Mouse (Mus musculus) heart, embryonic 13.5 days (tissue): Measurements from ENCODE around the gene 2210016F16Rik. TPM values are rescaled to one million over a fixed set of nuclear protein-coding genes. Genes with fewer than 3 reads are reported as not detected.

Source experiments
- ATAC-seq: fragments of 200-750 bp; cut with Nextera tagmentation; 2 replicates; pipeline ENCODE4 v1.8.0; 2017; ENCODE audit warnings: moderate TSS enrichment; ENCODE audit not compliant: insufficient number of reproducible peaks, low FRiP score, low TSS enrichment; ENCODE audit errors: extremely low read depth
- H3K27ac ChIP-seq: fragments of 300-500 bp; sonication (generic); replicated peaks from 2 replicates; pipeline ENCODE4 v1.5.1; 2015; ENCODE audit warnings: moderate library complexity, mild to moderate bottlenecking, inconsistent platforms
- H3K27me3 ChIP-seq: fragments of 300-500 bp; sonication (generic); replicated peaks from 2 replicates; pipeline ENCODE4 v1.6.1; 2015; ENCODE audit warnings: mild to moderate bottlenecking, inconsistent platforms
- H3K36me3 ChIP-seq: fragments of 300-500 bp; sonication (generic); 2 replicates; pipeline ENCODE4 v1.6.1; 2015; ENCODE audit warnings: mild to moderate bottlenecking, inconsistent platforms
- H3K4me1 ChIP-seq: fragments of 300-500 bp; sonication (generic); 2 replicates; pipeline ENCODE4 v1.6.1; 2015; ENCODE audit warnings: inconsistent platforms
- H3K4me2 ChIP-seq: fragments of 300-500 bp; sonication (generic); 2 replicates; pipeline ENCODE4 v1.6.1; 2015; ENCODE audit warnings: inconsistent platforms, mild to moderate bottlenecking, moderate library complexity
- H3K4me3 ChIP-seq: fragments of 300-500 bp; sonication (generic); 2 replicates; pipeline ENCODE4 v1.5.1; 2015; ENCODE audit warnings: moderate library complexity, mild to moderate bottlenecking, inconsistent platforms
- H3K9ac ChIP-seq: fragments of 300-500 bp; sonication (generic); 2 replicates; pipeline ENCODE4 v1.6.1; 2015; ENCODE audit warnings: inconsistent platforms, mild to moderate bottlenecking, moderate library complexity
- H3K9me3 ChIP-seq: fragments of 300-500 bp; sonication (generic); 2 replicates; pipeline ENCODE4 v1.6.1; 2016; ENCODE audit warnings: inconsistent platforms
- WGBS: fragments of 180-500 bp; shearing (Covaris S2); methylation state at CpG from one replicate; pipeline ENCODE4 v1.1.7; 2015; ENCODE audit warnings: mixed read lengths; 5-methylcytosine and 5-hydroxymethylcytosine counted together
- microRNA counts: library from miRNA; unstranded; fragments of <30 nt; microRNA quantifications from one replicate; lab custom pipeline; 2016
- microRNA-seq: library from miRNA; unstranded; fragments of <30 nt; microRNA quantifications from one replicate; pipeline ENCODE4, GENCODE M21; 2016
- polyA plus RNA-seq: library from polyadenylated mRNA; unstranded; fragments of >200 nt; fragmentation: Nextera tagmentation; extraction: Ambion mirVana; gene quantifications from 2 replicates; pipeline ENCODE4 v1.2.1, GENCODE M21; 2015

Gene 2210016F16Rik
- polyA plus RNA-seq, 1 experiment from 2014 or later = 26.8 TPM

DNA sequence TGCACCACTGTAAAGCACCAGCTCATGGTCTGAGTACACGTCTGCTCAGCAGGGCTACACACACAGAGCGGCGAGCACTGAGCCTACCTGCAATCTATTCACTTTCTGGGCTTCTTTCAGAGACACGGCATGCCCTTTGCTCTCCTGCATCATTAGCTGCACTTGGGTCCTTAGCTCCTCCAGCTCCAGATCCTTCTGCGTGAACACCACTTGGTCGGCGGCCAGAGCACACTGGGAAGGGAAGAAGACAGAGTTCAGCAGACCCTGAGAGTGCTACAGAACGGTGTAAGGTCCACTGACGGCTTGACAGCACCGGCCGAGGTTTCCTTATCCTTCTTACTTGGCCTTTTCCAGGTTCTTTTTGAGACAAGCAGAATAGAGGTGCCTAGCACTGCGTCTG, 47.6 kb downstream of the 2210016F16Rik start:
- Histone ChIP-seq H3K9me3 (no peaks in the 10 kb centered on the region), H3K4me1 (no peaks in the 10 kb centered on the region), H3K9ac (no peak overlapping the region), H3K4me2 (no peak overlapping the region), H3K36me3 (no peaks in the 10 kb centered on the region), H3K4me3 (no peak overlapping the region), H3K27ac (no peak overlapping the region), H3K27me3 (no peaks in the 10 kb centered on the region)
- 70% methylated on average over 12 of the region's 12 CpGs for WGBS
- no peak for ATAC-seq

DNA sequence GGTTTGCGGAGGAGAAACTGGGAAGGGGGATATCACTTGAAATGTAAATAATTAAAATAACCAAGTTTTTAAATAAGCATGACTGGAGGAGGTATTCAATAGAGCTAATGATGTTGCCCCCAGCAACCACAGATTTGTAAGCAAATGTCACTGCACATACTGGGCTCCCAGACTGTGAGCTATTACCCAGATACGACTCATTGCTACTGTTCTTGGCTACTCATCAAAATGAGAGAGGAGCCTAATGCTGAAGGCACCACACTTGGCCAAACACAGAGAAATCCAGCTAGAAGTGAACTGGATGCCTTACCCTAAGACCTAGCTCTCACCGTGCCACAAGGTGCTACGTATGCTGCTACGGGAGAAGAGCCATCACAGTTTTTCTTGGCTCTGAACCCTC, 50.9 kb downstream of the 2210016F16Rik start:
- H3K36me3 ChIP-seq = no peaks in the 10 kb centered on the region
- H3K4me3 ChIP-seq = no peak overlapping the region
- WGBS = 85% methylated on average over 5 of the region's 5 CpGs
- no peaks in the 10 kb centered on the region for H3K9me3 ChIP-seq
- ATAC-seq = no peak
- no peak overlapping the region for H3K4me2 ChIP-seq
- no peaks in the 10 kb centered on the region for H3K4me1 ChIP-seq
- no peak overlapping the region for H3K9ac ChIP-seq
- H3K27me3 ChIP-seq = no peaks in the 10 kb centered on the region
- H3K27ac ChIP-seq = no peak overlapping the region

MicroRNAs encoded within 50 kb of the gene (microRNA counts, 519-probe panel; counts per million panel counts)
- 3,721 counts per million, percentile 72 among the panel's probes with 10 or more counts for microRNA mmu-miR-7a (lab: Ali Mortazavi, UCI)

Small RNA genes lying within 50 kb of the gene (microRNA-seq; reads per million reads assigned to microRNA genes)
- gene Mir7-1 = 50.6 reads per million, percentile 44 among the genes with 10 or more reads in this experiment

Other genes starting within 250 kb of the 2210016F16Rik start
- 26.0 and 28.7 TPM in 2 replicates for gene Idnk, start 227.6 kb downstream of the 2210016F16Rik start, polyA plus RNA-seq
- gene Ubqln1, start 169.6 kb downstream of the 2210016F16Rik start, polyA plus RNA-seq = 70.3 and 71.3 TPM in 2 replicates
- 15.6 and 16.0 TPM in 2 replicates for gene Gkap1, start 109.5 kb downstream of the 2210016F16Rik start, polyA plus RNA-seq
- 0.11 and 0.17 TPM in 2 replicates for gene Kif27, start 26.1 kb downstream of the 2210016F16Rik start, polyA plus RNA-seq
- 17.0 and 18.5 TPM in 2 replicates for gene Rmi1, start 17.0 kb upstream of the 2210016F16Rik start, polyA plus RNA-seq
- gene Hnrnpk, start 18.1 kb upstream of the 2210016F16Rik start, polyA plus RNA-seq = 896 and 991 TPM in 2 replicates
- gene Slc28a3, start 225.7 kb upstream of the 2210016F16Rik start, polyA plus RNA-seq = not detected in 2 replicates